Mouse (Mus musculus) hindbrain, embryonic 12.5 days (tissue): ENCODE data around the gene Nasp. TPM values are rescaled to one million over a fixed set of nuclear protein-coding genes. Genes with fewer than 3 reads are reported as not detected.
A peak's percentile ranks its signal among the peaks of the same experiment; 100 is the strongest.
"Not testable (repeated sequence)": the region's sequence is repeated elsewhere in the genome, so short reads cannot be mapped to it uniquely, and the experiment has no call there.

Experiments used
- ATAC-seq: fragments of 200-750 bp; cut with Nextera tagmentation; 2 replicates; pipeline ENCODE4 v1.8.0; 2017; ENCODE audit warnings: moderate TSS enrichment; ENCODE audit not compliant: low FRiP score
- H3K27ac ChIP-seq: fragments of 300-500 bp; sonication (generic); 2 replicates; pipeline ENCODE4 v1.5.1; 2016; ENCODE audit warnings: mild to moderate bottlenecking
- H3K27me3 ChIP-seq: fragments of 300-500 bp; sonication (generic); 2 replicates; pipeline ENCODE4 v1.6.1; 2016; ENCODE audit warnings: mild to moderate bottlenecking
- H3K36me3 ChIP-seq: fragments of 300-500 bp; sonication (generic); 2 replicates; pipeline ENCODE4 v1.6.1; 2016; ENCODE audit warnings: mild to moderate bottlenecking
- H3K4me1 ChIP-seq: fragments of 300-500 bp; sonication (generic); 2 replicates; pipeline ENCODE4 v1.6.1; 2016
- H3K4me2 ChIP-seq: fragments of 300-500 bp; sonication (generic); replicated peaks from 2 replicates; pipeline ENCODE4 v1.6.1; 2016; ENCODE audit warnings: mild to moderate bottlenecking
- H3K4me3 ChIP-seq: fragments of 300-500 bp; sonication (generic); 2 replicates; pipeline ENCODE4 v1.5.1; 2016; ENCODE audit warnings: mild to moderate bottlenecking
- H3K9ac ChIP-seq: fragments of 300-500 bp; sonication (generic); 2 replicates; pipeline ENCODE4 v1.6.1; 2016; ENCODE audit warnings: mild to moderate bottlenecking, moderate library complexity
- H3K9me3 ChIP-seq: fragments of 300-500 bp; sonication (generic); replicated peaks from 2 replicates; pipeline ENCODE4 v1.6.1; 2016; ENCODE audit warnings: mild to moderate bottlenecking
- WGBS: fragments of 180-500 bp; shearing (Covaris S2); methylation state at CpG from one replicate; pipeline ENCODE4 v1.1.7; 2016; 5-methylcytosine and 5-hydroxymethylcytosine counted together
- polyA plus RNA-seq: library from polyadenylated mRNA; unstranded; fragments of >200 nt; fragmentation: Nextera tagmentation; extraction: Ambion mirVana; gene quantifications from 2 replicates; pipeline ENCODE4 v1.2.1, GENCODE M21; 2016

Nasp gene
- polyA plus RNA-seq, result 183 and 186 TPM in 2 replicates

DNA sequence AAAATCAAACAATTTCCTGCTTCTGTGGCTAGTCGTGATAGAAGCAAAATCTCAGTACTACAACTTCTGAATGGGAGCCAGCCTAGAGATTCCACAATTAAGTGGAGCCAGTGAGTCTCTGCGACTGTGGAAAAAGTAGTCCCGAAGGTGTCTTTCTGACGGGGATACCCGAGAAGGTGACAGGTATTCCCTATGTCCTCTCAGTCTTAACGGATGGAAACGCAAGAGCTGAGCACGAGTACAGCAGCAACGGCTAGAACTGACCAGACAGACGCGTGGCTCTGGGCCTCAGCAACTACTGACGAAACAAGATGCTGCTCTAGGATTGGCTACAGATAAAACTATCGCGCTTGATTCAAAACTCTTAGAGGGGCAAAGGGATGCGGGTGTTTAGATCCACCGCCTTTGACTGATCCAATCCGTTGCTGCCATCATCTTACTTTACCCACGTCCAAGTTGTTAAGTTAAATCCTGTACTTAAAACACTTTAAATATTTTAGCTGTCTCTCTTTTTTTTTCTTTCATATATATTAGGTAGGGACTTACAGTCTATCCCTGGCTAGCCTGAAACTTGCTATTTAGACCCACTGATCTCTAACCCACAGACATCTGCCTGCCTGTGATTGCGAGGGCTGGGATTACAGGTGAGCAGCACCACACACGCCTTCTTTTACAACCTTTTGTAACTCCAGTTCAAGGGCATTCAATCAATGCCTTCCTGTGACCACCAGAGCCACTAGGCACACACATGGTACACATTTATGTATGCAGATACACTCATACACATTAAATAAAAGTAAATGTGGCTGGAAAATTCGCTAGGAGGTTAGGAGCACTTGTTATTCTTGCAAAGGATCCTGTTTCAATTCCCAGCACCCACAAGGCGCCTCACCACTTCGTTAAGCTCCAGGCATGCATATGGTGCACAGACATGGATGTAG is at the start of gene Nasp:
Nasp (minus strand) TSS at position 220 of the 941 bp plus-strand sequence.
- H3K4me1 ChIP-seq, result peaks cover 15% of the 10 kb centered on the region
- no peaks in the 10 kb centered on the region for H3K27me3 ChIP-seq
- peak within 1 kb of the TSS; percentile 88 for H3K4me3 ChIP-seq
- peak within 1 kb of the TSS; percentile 67 for H3K4me2 ChIP-seq
- peak within 1 kb of the TSS; percentile 85 for H3K9ac ChIP-seq
- 7% methylated on average over 23 of the region's 23 CpGs for WGBS
- ATAC-seq, result peak; percentile 92
- H3K36me3 ChIP-seq, result peaks cover 10% of the 10 kb centered on the region; the same call in 1 of the 2 replicates
- no peaks in the 10 kb centered on the region for H3K9me3 ChIP-seq
- peak within 1 kb of the TSS; percentile 94 for H3K27ac ChIP-seq

GRCm38 (mm10) chr4:116676027-116676426 is 48.3 kb upstream of the Nasp start:
- 84% methylated on average over 3 of the region's 3 CpGs for WGBS
- Histone ChIP-seq H3K27me3 (no peaks in the 10 kb centered on the region), H3K9me3 (no peaks in the 10 kb centered on the region), H3K36me3 (no peaks in the 10 kb centered on the region), H3K9ac (no peak overlapping the region), H3K27ac (no peak overlapping the region), H3K4me3 (no peak overlapping the region), H3K4me1 (no peaks in the 10 kb centered on the region), H3K4me2 (no peak overlapping the region)
- no peak for ATAC-seq

DNA sequence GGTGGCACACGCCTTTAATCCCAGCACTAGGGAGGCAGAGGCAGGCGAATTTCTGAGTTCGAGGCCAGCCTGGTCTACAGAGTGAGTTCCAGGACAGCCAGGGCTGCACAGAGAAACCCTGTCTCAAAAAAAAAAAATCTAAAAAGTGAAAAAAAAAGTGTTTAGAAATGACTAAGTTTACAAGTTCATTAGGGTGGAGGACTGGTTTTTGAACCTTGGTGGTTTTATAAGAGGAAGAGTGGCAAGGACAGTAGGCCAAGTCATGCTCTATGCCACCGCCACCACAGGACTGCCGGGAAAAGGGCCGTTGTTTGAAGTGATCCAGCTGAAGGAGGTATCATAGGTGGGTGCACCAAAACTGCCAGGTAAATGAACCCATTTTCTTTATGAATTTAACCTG is 47.0 kb upstream of the Nasp start:
- not testable (repeated sequence) for H3K9ac ChIP-seq, H3K27me3 ChIP-seq, H3K4me1 ChIP-seq, H3K36me3 ChIP-seq, H3K9me3 ChIP-seq, H3K27ac ChIP-seq, ATAC-seq, H3K4me2 ChIP-seq, H3K4me3 ChIP-seq
- WGBS, result 93% methylated on average over 6 of the region's 6 CpGs

DNA sequence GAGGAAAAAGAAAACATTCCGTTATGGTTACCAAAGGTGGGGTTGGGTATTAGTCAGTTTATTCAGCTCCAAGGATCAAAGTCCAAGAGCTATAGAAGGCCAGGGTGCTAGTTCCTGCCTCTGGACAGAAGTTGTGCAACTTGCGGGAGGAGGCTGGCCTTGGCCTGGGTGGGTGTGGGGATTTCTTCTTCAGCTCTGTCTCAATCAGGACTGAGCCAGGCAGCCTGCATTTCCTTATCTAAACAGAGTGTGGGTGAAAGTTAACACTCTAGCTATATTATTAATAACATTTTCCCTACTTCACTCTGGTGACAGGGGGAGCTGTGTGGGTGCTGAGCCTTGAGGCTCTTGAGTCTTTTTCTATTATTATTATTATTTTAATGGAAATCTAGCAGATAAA is 45.0 kb upstream of the Nasp start:
- Histone ChIP-seq H3K9ac (no peak overlapping the region), H3K4me2 (no peak overlapping the region), H3K4me3 (no peak overlapping the region), H3K4me1 (no peaks in the 10 kb centered on the region), H3K27me3 (no peaks in the 10 kb centered on the region), H3K36me3 (no peaks in the 10 kb centered on the region), H3K27ac (no peak overlapping the region), H3K9me3 (no peaks in the 10 kb centered on the region)
- ATAC-seq, result no peak
- WGBS, result 78% methylated on average over 2 of the region's 2 CpGs

DNA sequence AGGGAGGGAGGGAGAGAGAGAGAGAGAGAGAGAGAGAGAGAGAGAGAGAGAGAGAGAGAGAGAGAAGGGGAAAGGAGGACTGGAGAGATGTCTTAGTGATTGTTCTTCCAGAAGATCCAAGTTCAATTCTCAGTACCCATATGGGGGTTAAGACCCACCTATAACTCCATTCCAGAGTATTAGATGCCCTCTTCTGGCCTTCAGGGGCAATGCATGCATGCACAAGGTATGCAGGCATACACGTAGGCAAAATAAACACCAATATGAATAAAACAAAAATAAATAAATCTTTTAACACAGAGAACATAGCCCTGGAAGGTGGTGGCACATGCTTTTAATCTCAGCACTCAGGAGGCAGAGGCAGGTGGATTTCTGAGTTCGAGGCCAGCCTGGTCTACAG is 41.5 kb upstream of the Nasp start:
- H3K36me3 ChIP-seq, result no peaks in the 10 kb centered on the region
- H3K4me3 ChIP-seq, result no peak overlapping the region
- no peak overlapping the region for H3K9ac ChIP-seq
- H3K4me1 ChIP-seq, result no peaks in the 10 kb centered on the region
- H3K27ac ChIP-seq, result no peak overlapping the region
- no peak overlapping the region for H3K4me2 ChIP-seq
- H3K27me3 ChIP-seq, result no peaks in the 10 kb centered on the region
- H3K9me3 ChIP-seq, result no peaks in the 10 kb centered on the region
- WGBS, result 69% methylated on average over 2 of the region's 2 CpGs
- ATAC-seq, result no peak

DNA sequence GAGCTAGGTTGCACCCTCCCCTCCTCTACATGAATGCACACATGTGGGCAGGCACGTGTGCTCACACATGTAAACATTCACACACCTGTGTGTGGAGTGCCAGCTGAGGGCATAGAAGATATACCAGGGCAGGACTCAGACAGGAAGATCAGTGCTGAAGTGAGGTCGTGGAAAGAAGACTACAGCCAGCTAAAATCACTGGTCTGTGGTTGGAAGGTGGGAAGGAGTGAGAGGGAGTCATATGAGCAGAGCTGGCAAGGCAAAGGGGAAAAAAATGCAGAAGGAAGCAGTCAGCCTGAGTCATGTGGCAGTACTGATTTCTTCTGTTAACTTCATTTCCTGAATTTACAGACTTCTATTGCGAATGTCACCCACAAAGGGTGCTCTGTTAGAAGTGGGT is 40.4 kb upstream of the Nasp start:
- Histone ChIP-seq H3K27ac (no peak overlapping the region), H3K4me3 (no peak overlapping the region), H3K4me2 (no peak overlapping the region), H3K9ac (no peak overlapping the region), H3K36me3 (no peaks in the 10 kb centered on the region), H3K27me3 (no peaks in the 10 kb centered on the region), H3K4me1 (no peaks in the 10 kb centered on the region), H3K9me3 (no peaks in the 10 kb centered on the region)
- no peak for ATAC-seq
- WGBS, result 72% methylated on average over 3 of the region's 3 CpGs

- Histone ChIP-seq H3K4me2 (no peak overlapping the region), H3K4me1 (no peaks in the 10 kb centered on the region), H3K9ac (no peak overlapping the region), H3K4me3 (no peak overlapping the region), H3K36me3 (no peaks in the 10 kb centered on the region), H3K27me3 (no peaks in the 10 kb centered on the region), H3K27ac (no peak overlapping the region), H3K9me3 (no peaks in the 10 kb centered on the region)
- ATAC-seq, result no peak
- WGBS, result 72% methylated on average over 4 of the region's 4 CpGs
These were observed 38.9 kb upstream of the Nasp start for GRCm38 (mm10) chr4:116666625-116667024.

DNA sequence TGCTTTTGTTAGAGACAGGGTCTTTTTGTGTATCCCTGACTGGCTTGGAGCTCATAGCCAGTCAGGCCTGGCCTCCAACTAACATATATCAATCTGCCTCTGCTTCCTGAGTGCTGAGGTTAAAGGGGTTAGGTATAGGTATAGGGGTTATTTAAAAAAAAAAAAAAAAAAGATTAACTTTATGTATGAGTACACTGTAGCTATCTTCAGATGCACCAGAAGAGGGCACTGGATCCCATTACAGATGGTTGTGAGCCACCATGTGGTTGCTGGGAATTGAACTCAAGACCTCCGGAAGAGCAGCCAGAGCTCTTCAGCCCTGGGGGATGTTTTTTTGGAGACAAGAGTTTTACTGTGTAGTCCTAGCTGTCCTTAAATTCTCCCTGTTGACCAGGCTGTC is 34.3 kb upstream of the Nasp start:
- H3K27ac ChIP-seq, result no peak overlapping the region
- H3K36me3 ChIP-seq, result no peaks in the 10 kb centered on the region
- no peaks in the 10 kb centered on the region for H3K27me3 ChIP-seq
- H3K4me2 ChIP-seq, result no peak overlapping the region
- no peak for ATAC-seq
- H3K4me3 ChIP-seq, result no peak overlapping the region
- H3K9me3 ChIP-seq, result no peaks in the 10 kb centered on the region
- H3K4me1 ChIP-seq, result no peaks in the 10 kb centered on the region
- 89% methylated on average over 1 of the region's 1 CpGs for WGBS
- no peak overlapping the region for H3K9ac ChIP-seq

- no peak overlapping the region for H3K9ac ChIP-seq
- no peak overlapping the region for H3K4me2 ChIP-seq
- no peak overlapping the region for H3K27ac ChIP-seq
- 69% methylated on average over 6 of the region's 6 CpGs for WGBS
- no peaks in the 10 kb centered on the region for H3K4me1 ChIP-seq
- H3K36me3 ChIP-seq, result no peaks in the 10 kb centered on the region
- no peak overlapping the region for H3K4me3 ChIP-seq
- no peaks in the 10 kb centered on the region for H3K9me3 ChIP-seq
- ATAC-seq, result no peak
- no peaks in the 10 kb centered on the region for H3K27me3 ChIP-seq
These were observed 33.1 kb upstream of the Nasp start for GRCm38 (mm10) chr4:116660829-116661228.

- H3K4me3 ChIP-seq, ATAC-seq, H3K4me1 ChIP-seq, H3K27ac ChIP-seq, H3K9ac ChIP-seq, H3K9me3 ChIP-seq, H3K27me3 ChIP-seq, H3K4me2 ChIP-seq, H3K36me3 ChIP-seq: not testable (repeated sequence)
- 89% methylated on average over 6 of the region's 6 CpGs for WGBS
These were observed 32.2 kb upstream of the Nasp start for GRCm38 (mm10) chr4:116659916-116660315.

DNA sequence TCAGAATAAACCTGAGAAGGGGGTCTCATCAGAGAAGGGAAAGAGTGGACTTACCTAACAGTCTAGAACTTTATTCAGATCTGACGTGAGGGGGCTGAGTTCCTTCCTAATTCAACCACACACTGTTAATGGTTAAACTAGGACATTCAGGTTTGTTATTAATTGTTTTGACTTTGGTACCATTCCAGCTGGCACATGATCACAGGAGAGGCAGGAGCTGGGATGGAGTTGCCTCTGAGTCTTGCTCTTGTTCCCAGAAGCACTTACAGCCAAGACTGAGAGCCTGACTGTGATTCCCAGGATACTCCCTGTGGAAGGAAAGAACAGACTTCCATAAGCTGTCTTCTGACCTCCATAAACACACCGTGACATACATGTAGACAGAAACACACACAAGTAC is 31.7 kb upstream of the Nasp start:
- no peak for ATAC-seq
- H3K4me2 ChIP-seq, result no peak overlapping the region
- WGBS, result 80% methylated on average over 2 of the region's 2 CpGs
- H3K36me3 ChIP-seq, result no peaks in the 10 kb centered on the region
- H3K4me1 ChIP-seq, result no peaks in the 10 kb centered on the region
- no peak overlapping the region for H3K4me3 ChIP-seq
- no peaks in the 10 kb centered on the region for H3K27me3 ChIP-seq
- H3K9me3 ChIP-seq, result no peaks in the 10 kb centered on the region
- no peak overlapping the region for H3K9ac ChIP-seq
- H3K27ac ChIP-seq, result no peak overlapping the region

DNA sequence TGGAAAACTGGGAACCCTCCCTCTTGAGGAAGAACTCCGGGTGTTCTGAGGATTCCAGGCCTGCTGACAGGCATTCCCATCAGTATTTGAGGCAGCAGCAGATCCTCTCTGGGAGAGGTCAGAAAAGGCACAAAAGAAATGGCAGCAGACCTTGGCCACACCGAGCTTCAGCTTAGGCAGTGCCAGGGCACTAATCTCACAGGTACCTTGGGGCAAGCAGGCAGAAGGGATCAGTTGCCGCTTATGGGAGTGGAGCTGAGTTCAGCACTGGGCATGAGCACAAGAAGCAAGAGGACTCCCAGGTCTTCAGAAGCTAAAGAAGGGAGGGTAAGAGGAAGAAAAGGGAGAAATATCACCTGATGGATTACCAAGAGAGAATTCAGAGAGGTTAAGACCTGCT is 30.2 kb upstream of the Nasp start:
- Histone ChIP-seq H3K4me3 (no peak overlapping the region), H3K27me3 (no peaks in the 10 kb centered on the region), H3K4me2 (no peak overlapping the region), H3K36me3 (no peaks in the 10 kb centered on the region), H3K9ac (no peak overlapping the region), H3K4me1 (no peaks in the 10 kb centered on the region), H3K27ac (no peak overlapping the region), H3K9me3 (no peaks in the 10 kb centered on the region)
- 41% methylated on average over 3 of the region's 3 CpGs for WGBS
- ATAC-seq, result no peak

- Histone ChIP-seq H3K27ac (no peak overlapping the region), H3K4me3 (no peak overlapping the region), H3K27me3 (no peaks in the 10 kb centered on the region), H3K4me2 (no peak overlapping the region), H3K9ac (no peak overlapping the region), H3K36me3 (no peaks in the 10 kb centered on the region), H3K9me3 (no peaks in the 10 kb centered on the region), H3K4me1 (no peaks in the 10 kb centered on the region; the same call in 1 of the 2 replicates)
- ATAC-seq, result no peak
- 77% methylated on average over 3 of the region's 3 CpGs for WGBS
These were observed 27.9 kb upstream of the Nasp start for GRCm38 (mm10) chr4:116655658-116656057.
